Mouse (Mus musculus) liver, adult 2 months (tissue): Measurements from ENCODE around the gene Lbx2.

Experiments used
- CTCF ChIP-seq: fragments of 200-500 bp; IDR thresholded peaks from 2 replicates; pipeline ENCODE4 v1.5.1; 2011; ENCODE audit warnings: low read depth, low read length, control low read depth
- POLR2A ChIP-seq: fragments of 200-500 bp; IDR thresholded peaks from 2 replicates; pipeline ENCODE4 v1.6.1; 2011; ENCODE audit warnings: low read length, control low read depth; ENCODE audit not compliant: insufficient read depth; ENCODE audit errors: extremely low read depth

DNA sequence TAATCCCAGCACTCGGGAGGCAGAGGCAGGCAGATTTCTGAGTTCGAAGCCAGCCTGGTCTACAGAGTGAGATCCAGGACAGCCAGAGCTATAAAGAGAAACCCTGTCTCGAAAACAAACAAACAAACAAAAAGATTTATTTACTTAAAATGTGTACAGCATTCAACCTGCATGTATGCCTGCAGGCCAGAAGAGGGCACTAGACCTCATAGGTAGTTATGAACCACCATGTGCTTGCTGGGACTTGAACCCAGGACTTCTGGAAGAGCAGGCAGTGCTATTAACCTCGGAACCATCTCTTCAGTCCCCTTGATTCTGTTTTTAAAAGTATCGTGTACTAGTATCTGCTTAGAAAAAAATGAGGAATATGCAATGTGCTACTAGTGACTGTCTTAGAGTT lies 41.3 kb downstream of the Lbx2 start:
- TF ChIP-seq POLR2A: no peak
- no peak; the same call in 1 of the 2 replicates for TF ChIP-seq CTCF
